Mouse (Mus musculus) 3T3-L1 (cell line): Measurements from ENCODE around the gene Med15.

Experiments
- DNase-seq: peaks from one replicate; pipeline ENCODE4 v3.0.0-alpha.2; 2015; ENCODE audit warnings: low read depth, low spot score

Gene Med15

GRCm38 (mm10) chr16:17732431-17732830 lies 260 bp downstream of the Med15 start:
- peak; percentile 62 for DNase-seq

- peak; percentile 63 for DNase-seq
Observed at GRCm38 (mm10) chr16:17732021-17732420, 670 bp downstream of the Med15 start.

GRCm38 (mm10) chr16:17729974-17730373 lies 2.7 kb downstream of the Med15 start:
- DNase-seq = peak; percentile 68

GRCm38 (mm10) chr16:17727179-17727861 lies 5.4 kb downstream of the Med15 start:
- DNase-seq = peak; percentile 91

GRCm38 (mm10) chr16:17724448-17724847 lies 8.2 kb downstream of the Med15 start:
- no peak for DNase-seq

GRCm38 (mm10) chr16:17723325-17723626 lies 9.4 kb downstream of the Med15 start:
- peak; percentile 23 for DNase-seq

GRCm38 (mm10) chr16:17722461-17723324 lies 10.0 kb downstream of the Med15 start:
- peak; percentile 94 for DNase-seq

- no peak for DNase-seq
Observed at GRCm38 (mm10) chr16:17721822-17722460, 10.8 kb downstream of the Med15 start.

- DNase-seq = no peak
Observed at GRCm38 (mm10) chr16:17721114-17721808, 11.4 kb downstream of the Med15 start.

GRCm38 (mm10) chr16:17717791-17718190 lies 14.9 kb downstream of the Med15 start:
- no peak for DNase-seq

GRCm38 (mm10) chr16:17707541-17707940 lies 25.1 kb downstream of the Med15 start:
- DNase-seq = peak; percentile 24

- DNase-seq = no peak
Observed at GRCm38 (mm10) chr16:17701043-17701405, 31.7 kb downstream of the Med15 start.

- no peak for DNase-seq
Observed at GRCm38 (mm10) chr16:17700386-17701042, 32.2 kb downstream of the Med15 start.

GRCm38 (mm10) chr16:17694860-17695259 lies 37.8 kb downstream of the Med15 start:
- no peak for DNase-seq

GRCm38 (mm10) chr16:17669886-17670285 lies 62.8 kb downstream of the Med15 start:
- DNase-seq = no peak

GRCm38 (mm10) chr16:17665568-17665967 lies 67.1 kb downstream of the Med15 start:
- DNase-seq = no peak

GRCm38 (mm10) chr16:17656212-17656871 lies 76.3 kb downstream of the Med15 start:
- DNase-seq = no peak

GRCm38 (mm10) chr16:17654188-17654795 lies 78.4 kb downstream of the Med15 start:
- DNase-seq = no peak

- no peak for DNase-seq
Observed at GRCm38 (mm10) chr16:17653601-17654000, 79.1 kb downstream of the Med15 start.

GRCm38 (mm10) chr16:17652607-17653006 lies 80.1 kb downstream of the Med15 start:
- DNase-seq = no peak
